8 mouse cellular contexts compared by ENCODE assay signal in the genomic region with DNA sequence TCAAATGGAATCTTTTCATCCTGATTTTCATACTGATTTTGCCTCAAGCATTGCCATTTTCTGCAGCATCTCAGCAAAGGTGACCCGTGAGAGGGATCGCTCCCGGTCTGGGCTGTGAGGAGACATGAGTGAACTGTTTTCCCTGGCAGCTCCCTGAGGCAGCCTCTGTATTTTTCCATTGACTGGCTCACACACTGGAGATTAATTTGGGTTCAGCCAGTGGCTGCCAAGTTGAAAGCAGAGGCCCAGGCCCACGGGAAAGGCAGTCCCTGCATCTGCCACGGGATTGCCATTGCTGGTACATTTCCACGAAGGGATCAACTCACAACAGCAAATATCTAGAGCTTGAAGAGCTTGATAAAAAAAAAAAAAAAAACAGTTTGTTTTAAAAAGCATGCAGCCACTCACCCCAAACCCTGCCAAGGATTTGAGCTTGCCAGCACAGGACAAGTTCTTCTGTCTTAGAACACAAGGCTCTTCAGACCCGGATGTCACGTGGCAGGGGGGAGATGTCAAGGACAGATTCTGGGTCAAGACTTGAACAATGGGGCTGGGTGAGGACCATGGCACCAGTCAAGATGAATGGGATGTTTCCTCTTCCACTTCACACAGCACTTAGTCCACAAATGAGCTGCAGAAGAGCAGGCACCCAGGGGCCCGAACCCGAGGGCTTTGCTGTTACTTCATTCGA. TPM values are rescaled to one million over a fixed set of nuclear protein-coding genes. Genes with fewer than 3 reads are reported as not detected.
DNase-seq lines count a peak whose midpoint lies in the region; ATAC-seq lines count a peak whose summit lies in the region.

No protein-coding gene starts in this region.

- H3K9ac ChIP-seq in hindbrain, embryonic 15.5 days = peak overlapping the region; percentile 44

- peak overlapping the region; percentile 95 for H3K27ac ChIP-seq in hindbrain, embryonic 15.5 days (replicated peaks)

- peak overlapping the region; percentile 39 for H3K4me3 ChIP-seq in hindbrain, embryonic 15.5 days

- H3K27me3 ChIP-seq in hindbrain, embryonic 15.5 days = no peaks in the 10 kb centered on the region

- peak; percentile 50 for DNase-seq in CD4-positive, CD25-positive, alpha-beta regulatory T cell, adult 2 months (ENCODE audit: low read depth, low spot score)
- peak; percentile 71 for DNase-seq in cerebellum, adult 8-10 months
- DNase-seq in frontal cortex, postnatal 25 days (ENCODE audit: low spot score in 2 of 2) = peak; percentile 49 to 51
- DNase-seq in layer of hippocampus, postnatal 36 days = peak; percentile 75 to 80
- peak; percentile 97 for DNase-seq in lung, postnatal 25 days (ENCODE audit: low spot score)
- DNase-seq in spleen, postnatal 36 days (ENCODE audit: low spot score in 2 of 2) = peak; percentile 32 to 37

- H3K4me2 ChIP-seq in hindbrain, embryonic 15.5 days = peak overlapping the region; percentile 62

- 0 out of 2 replicates have a peak, but pooled peaks cover 3% of the 10 kb centered on the region for H3K36me3 ChIP-seq in hindbrain, embryonic 15.5 days

- H3K9me3 ChIP-seq in hindbrain, embryonic 15.5 days = no peaks in the 10 kb centered on the region

- WGBS in hindbrain, embryonic 15.5 days = 8% methylated on average over 11 of the region's 11 CpGs

- H3K4me1 ChIP-seq in hindbrain, embryonic 15.5 days (replicated peaks) = peaks cover 56% of the 10 kb centered on the region

- no peak for ATAC-seq in CD4-positive, CD25-positive, alpha-beta regulatory T cell, adult 4 months
- ATAC-seq in hindbrain, embryonic 15.5 days (ENCODE audit: low FRiP score, low read depth) = no peak

RNA-seq across cellular contexts. Expression of a gene that starts 57.2 kb away (rescaled TPM):
- 10 to 100 TPM; 37.2 to 77.2 TPM for polyA plus RNA-seq in CD4-positive, CD25-positive, alpha-beta regulatory T cell, adult 4 months (2017; shearing (Covaris generic))
- polyA plus RNA-seq in hindbrain, embryonic 15.5 days (2015; fragmentation: Nextera tagmentation; extraction: Ambion mirVana) = 91.3 and 97.3 TPM in 2 replicates
- total RNA-seq in layer of hippocampus, postnatal 36 days (2021) = 100 to 1,000 TPM; 115 to 119 TPM

RNA-seq across cellular contexts. Expression of a gene that starts 57.8 kb away (rescaled TPM):
- 10 to 100 TPM; 24.6 to 24.7 TPM for polyA plus RNA-seq in CD4-positive, CD25-positive, alpha-beta regulatory T cell, adult 4 months (2017; shearing (Covaris generic))
- 27.7 and 34.6 TPM in 2 replicates for polyA plus RNA-seq in hindbrain, embryonic 15.5 days (2015; fragmentation: Nextera tagmentation; extraction: Ambion mirVana)
- total RNA-seq in layer of hippocampus, postnatal 36 days (2021) = 10 to 100 TPM; 17.1 to 19.3 TPM

Comparison
In these comparisons a context has a peak if more than half of its experiments do, and no peak if none do; other contexts are left out.
1. DNase-seq: peak in every context shown above with its lines; median percentile 97 in lung, postnatal 25 days; 78 in layer of hippocampus, postnatal 36 days; 71 in cerebellum, adult 8-10 months; 50 in CD4-positive, CD25-positive, alpha-beta regulatory T cell, adult 2 months; 50 in frontal cortex, postnatal 25 days; 34 in spleen, postnatal 36 days.